Mouse (Mus musculus) lung, postnatal 4 days (tissue): Measurements from ENCODE around the gene Pcolce2.
A peak's percentile ranks its signal among the peaks of the same experiment; 100 is the strongest.

Source experiments
- DNase-seq, 2 experiments: peaks; one replicate each; pipeline ENCODE4 v3.0.0; 2021

Gene Pcolce2

DNA sequence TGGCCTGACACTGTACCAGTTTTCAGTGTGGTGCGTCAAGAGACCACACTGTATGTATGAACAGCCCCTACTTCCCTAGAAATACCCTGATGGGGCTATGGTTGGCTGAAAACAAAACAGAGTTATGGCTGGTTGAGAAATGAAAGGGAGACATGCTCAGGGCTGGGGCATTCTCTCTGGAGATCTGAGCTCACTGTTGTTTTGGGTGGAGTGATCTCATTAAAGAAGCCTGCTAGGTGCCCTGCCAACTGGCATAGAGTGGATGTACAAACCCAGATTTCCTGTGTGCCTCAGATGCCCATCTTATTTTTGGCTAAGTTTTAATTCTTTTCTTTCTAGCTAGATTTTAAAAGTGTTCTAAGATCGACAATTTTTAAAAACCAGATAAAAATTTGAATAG is 20.5 kb downstream of the Pcolce2 start:
- no peak for DNase-seq

DNA sequence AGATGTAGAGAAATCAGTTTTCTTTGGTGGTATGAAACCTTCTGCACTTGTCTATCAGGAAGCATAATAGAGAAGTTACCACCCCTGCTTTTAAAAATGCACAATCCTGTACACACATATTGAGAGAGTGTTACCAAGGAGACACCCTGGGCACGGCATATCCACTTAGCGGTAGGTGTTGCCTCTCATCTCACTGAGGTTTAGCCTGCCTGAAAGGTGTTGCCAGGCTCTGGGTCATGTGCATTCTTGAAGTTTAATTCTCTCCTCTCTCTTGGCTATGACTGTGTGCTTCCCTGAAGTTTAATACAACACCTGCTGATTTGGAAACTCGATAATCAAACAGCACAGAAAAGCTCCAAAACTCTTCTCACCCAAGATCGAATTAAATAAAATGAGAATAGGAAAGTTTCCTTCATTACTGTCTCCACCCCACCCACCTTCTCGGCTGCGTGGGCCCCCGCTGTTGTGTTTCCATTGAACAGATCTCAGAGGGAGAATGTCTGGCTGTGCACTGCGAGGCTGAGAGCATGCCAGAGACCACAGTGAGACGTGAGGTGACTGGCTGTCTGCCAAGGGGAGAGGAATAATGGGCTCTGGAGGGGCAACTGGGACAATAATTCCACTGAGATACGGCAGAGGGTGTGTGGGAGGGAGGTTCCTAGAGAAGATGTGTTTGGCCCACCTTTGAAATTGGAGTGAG is 27.0 kb downstream of the Pcolce2 start:
- DNase-seq: no peak

GRCm38 (mm10) chr9:95665835-95666234 is 28.4 kb downstream of the Pcolce2 start:
- peak; percentile 29 to 74 for DNase-seq

GRCm38 (mm10) chr9:95667836-95668235 is 30.4 kb downstream of the Pcolce2 start:
- peak; percentile 33 to 68 for DNase-seq

DNA sequence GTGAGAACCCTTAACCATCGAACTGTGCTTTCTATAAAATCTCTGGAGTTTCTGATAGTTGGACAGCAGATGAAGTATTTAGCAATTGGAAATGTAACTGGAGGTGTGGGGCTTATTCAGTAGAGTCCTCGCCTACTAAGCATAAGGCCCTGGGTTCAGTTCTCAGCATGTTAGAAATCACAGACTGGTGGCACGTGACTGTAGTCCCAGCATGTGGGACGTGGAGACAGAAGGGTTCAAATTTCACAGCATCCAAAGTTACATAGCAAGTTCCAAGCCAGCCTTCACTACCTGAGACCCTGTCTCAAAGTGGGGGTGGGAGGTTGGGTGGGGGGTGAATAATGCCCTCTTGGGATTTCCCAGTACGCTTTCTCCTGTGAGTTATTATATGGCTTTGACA is 30.9 kb downstream of the Pcolce2 start:
- no peak for DNase-seq

- no peak for DNase-seq
These were observed 34.9 kb downstream of the Pcolce2 start for GRCm38 (mm10) chr9:95672331-95672730.

GRCm38 (mm10) chr9:95672760-95673159 is 35.4 kb downstream of the Pcolce2 start:
- DNase-seq: no peak

DNA sequence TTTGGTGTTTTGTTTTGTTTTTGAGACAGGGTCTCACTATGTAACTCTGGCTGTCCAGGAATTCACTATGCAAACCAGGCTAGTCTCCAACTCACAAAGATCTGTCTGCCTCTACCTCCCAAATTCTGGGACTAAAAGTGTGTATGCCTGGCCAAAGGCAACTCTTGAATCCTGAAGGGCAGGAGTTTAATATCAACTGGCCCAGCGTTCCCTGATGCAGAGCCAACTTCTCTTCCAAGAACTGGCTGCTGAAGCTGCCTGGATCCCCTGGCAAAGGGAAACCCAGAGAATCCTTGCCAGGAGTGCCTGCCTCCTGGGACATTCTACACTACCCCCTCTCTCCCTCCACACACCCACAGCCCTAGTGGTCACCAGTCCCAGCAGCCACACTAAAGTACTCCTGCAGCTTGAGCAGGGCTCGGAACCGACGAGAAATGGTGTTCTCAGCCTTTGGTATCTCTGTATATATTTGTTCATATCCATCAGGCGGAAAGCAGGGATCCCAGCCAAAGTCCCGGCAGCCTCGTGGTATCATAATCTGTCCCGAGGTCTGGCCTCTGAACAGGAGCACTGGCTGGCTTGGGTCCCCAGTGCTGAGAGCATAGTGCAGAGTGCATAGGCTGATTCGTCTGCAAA is 37.8 kb downstream of the Pcolce2 start:
- peak; percentile 47 to 74 for DNase-seq

GRCm38 (mm10) chr9:95676021-95676420 is 38.6 kb downstream of the Pcolce2 start:
- no peak for DNase-seq

- no peak for DNase-seq
These were observed 42.6 kb downstream of the Pcolce2 start for GRCm38 (mm10) chr9:95679966-95680365.

GRCm38 (mm10) chr9:95680691-95681090 is 43.3 kb downstream of the Pcolce2 start:
- no peak for DNase-seq

- no peak for DNase-seq
These were observed 48.4 kb downstream of the Pcolce2 start for GRCm38 (mm10) chr9:95685660-95686440.

- peak in 1 of 2 experiments; percentile 41 for DNase-seq
These were observed 50.7 kb downstream of the Pcolce2 start for GRCm38 (mm10) chr9:95688064-95688463.

- no peak for DNase-seq
These were observed 55.4 kb downstream of the Pcolce2 start for GRCm38 (mm10) chr9:95692823-95693222.

DNA sequence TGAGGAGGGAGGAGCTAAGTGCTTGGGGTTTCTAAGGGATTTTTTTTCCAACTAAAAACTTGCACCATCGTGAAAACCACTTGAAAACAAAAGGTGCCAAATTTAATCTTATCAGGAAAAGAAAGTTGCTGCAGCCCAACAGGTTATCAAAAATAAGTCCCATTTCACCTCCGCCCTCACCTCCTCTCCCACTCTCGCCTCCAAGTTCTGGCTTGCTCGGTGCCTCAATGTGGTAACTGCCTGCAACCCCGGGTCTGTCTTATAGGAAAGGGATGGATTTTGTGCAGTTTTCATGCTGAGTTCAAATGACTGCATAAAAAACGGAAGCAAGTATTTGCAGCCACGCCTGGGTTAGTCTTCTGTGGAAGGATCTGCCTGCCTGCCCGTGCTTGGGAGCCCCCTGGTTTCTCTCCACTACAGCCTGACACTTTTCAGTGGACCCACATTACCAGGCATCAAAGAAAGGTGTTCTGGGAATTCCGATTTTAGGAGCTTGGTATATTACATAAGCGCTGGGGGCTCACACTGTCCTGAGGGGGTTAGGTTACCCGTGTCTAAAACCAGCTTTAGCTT is 56.2 kb downstream of the Pcolce2 start:
- no peak for DNase-seq

GRCm38 (mm10) chr9:95694526-95694925 is 57.1 kb downstream of the Pcolce2 start:
- no peak for DNase-seq

- no peak for DNase-seq
These were observed 57.6 kb downstream of the Pcolce2 start for GRCm38 (mm10) chr9:95695023-95695422.

DNA sequence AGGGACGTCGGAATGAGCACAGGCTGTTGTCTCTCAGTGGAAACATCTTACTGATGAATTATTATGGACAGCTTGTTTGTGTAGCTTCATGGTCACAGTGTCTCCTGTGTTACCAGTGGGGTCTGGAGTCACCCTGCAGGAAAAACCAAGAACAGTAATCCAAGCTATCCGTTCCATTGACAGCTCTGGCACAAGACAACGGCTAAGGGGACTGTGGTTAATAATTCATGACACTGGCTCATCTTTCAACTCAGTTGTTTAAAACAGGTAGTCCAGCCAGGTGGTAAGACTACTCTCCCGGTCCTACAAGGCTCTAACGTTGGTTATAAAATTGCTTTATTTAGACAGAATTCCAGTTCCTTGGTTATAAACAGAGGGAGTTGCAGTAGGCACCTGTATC is 59.2 kb downstream of the Pcolce2 start:
- DNase-seq: no peak

DNA sequence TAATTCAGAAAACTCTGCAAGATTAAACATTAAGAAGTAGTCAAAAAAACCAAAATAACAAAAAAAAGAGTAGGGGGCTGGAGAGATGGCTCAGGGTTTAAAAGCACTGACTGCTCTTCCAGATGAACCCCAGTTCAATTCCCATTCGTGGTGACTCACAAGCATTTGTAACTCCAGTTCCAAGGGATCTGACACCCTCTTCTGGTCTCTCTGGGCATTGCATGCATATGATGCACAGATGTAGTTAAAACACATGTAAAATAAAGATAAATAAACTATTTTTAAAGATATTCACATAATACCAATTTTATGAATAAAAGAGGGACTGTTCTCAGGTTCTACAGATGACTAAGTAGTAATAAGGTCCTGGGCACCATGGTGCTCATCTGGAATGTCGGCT is 60.4 kb downstream of the Pcolce2 start:
- peak in 1 of 2 experiments; percentile 27 for DNase-seq

- no peak for DNase-seq
These were observed 61.9 kb downstream of the Pcolce2 start for GRCm38 (mm10) chr9:95699273-95699672.

GRCm38 (mm10) chr9:95704078-95704477 is 66.7 kb downstream of the Pcolce2 start:
- DNase-seq: no peak

DNA sequence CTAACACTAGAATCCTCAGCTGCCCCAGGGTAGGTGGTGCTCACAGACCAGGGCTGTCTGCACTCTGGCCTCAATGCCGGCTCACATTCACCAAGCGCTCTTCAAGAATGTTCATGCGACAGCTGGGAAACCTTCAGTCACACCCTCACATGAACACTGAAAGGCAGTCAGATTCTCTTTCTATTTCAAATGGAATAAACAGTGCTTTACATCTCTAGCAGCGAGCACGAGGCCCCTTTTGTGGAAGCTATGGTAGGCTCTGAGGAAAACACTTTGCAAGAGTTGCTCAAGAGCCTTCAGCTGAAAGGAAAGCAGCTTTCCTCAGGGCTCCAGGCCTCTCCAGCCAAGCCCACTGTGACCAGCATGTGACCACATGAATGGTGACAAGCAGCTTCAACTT is 68.0 kb downstream of the Pcolce2 start:
- DNase-seq: peak; percentile 61 to 80

DNA sequence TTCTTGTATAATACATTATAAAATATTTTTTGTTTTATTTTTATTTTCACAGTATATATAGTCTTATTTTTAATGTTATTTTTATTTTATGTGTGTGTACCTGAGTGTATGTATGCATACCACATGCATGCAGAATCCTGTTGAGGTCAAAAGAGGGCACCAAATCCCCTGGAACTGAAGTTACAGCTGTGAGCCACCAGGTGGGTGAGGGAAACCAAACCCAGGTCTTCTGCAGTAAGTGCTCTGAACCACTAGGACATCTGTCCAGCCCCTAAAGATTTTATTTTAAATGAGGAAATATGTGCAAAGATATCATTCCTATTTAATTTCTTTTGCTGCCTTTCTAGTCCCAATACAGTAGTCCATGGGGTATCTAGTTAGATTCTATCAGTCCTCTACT is 71.5 kb downstream of the Pcolce2 start:
- no peak for DNase-seq

DNA sequence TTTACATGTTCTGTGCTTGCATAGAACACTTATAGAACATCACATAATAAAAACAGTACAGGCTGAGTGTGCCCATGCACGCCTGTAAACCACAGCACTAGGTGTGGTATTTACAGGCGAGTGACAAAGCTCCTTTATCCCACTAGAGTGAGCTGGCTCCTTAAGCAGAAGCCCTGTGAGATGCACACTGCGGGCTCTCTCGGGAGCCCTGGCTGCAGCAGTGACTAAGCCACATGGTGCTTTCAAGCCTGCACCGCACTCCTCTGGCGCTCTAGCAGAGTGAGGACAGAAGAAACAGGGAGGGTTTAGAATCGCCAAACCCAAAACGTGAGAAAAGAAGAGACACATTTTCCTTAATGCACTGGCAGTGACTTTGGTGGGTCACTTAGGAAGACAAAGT is 75.2 kb downstream of the Pcolce2 start:
- no peak for DNase-seq
